Mouse (Mus musculus) adrenal gland, postnatal 4 days (tissue): ENCODE measurements around the gene Tmem135. TPM values are rescaled to one million over a fixed set of nuclear protein-coding genes. Genes with fewer than 3 reads are reported as not detected.

Experiments
- DNase-seq, 2 experiments: peaks; one replicate each; pipeline ENCODE4 v3.0.0; 2021 to 2022; ENCODE audit warnings: low spot score in 2 of 2, mixed read lengths in 2 of 2
- total RNA-seq, 2 experiments: library from RNA; stranded (reverse); gene quantifications; 2 replicates each; pipeline ENCODE4 v1.2.3; 2021

The Tmem135 gene
- total RNA-seq, 2 experiments from 2014 or later, result 82.0 to 87.5 TPM

- DNase-seq, result no peak
Measured at GRCm38 (mm10) chr7:89418917-89419679, 15.1 kb upstream of the Tmem135 start.

- DNase-seq, result no peak
Measured at GRCm38 (mm10) chr7:89418127-89418653, 14.2 kb upstream of the Tmem135 start.

DNA sequence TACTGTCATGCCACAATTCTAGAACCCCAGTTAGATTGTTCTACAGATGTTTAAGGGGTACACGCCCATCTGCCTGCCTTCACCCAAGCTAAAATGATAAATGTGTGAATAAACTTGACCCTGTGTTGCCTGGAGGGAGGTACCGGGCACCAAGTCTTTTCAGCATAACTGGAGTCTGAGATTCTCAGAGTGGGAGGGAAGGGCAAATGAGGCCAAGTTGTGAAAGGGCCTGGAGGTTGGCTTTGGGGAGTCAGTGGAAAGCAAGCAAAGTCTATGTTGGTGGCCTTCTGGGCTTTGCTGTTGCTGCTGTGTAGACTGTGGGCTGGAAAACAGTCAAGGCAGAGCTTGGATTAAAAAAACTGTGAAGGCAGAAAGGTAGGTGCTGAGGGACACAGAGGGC, 13.7 kb upstream of the Tmem135 start:
- no peak for DNase-seq

- no peak for DNase-seq
Measured at GRCm38 (mm10) chr7:89416027-89416426, 12.0 kb upstream of the Tmem135 start.

GRCm38 (mm10) chr7:89412094-89412493, 8.1 kb upstream of the Tmem135 start:
- DNase-seq, result no peak

- DNase-seq, result no peak
Measured at GRCm38 (mm10) chr7:89411346-89411745, 7.3 kb upstream of the Tmem135 start.

- no peak for DNase-seq
Measured at GRCm38 (mm10) chr7:89410294-89410693, 6.3 kb upstream of the Tmem135 start.

- no peak for DNase-seq
Measured at GRCm38 (mm10) chr7:89407006-89407940, 3.3 kb upstream of the Tmem135 start.

GRCm38 (mm10) chr7:89406011-89406410, 2.0 kb upstream of the Tmem135 start:
- no peak for DNase-seq

DNA sequence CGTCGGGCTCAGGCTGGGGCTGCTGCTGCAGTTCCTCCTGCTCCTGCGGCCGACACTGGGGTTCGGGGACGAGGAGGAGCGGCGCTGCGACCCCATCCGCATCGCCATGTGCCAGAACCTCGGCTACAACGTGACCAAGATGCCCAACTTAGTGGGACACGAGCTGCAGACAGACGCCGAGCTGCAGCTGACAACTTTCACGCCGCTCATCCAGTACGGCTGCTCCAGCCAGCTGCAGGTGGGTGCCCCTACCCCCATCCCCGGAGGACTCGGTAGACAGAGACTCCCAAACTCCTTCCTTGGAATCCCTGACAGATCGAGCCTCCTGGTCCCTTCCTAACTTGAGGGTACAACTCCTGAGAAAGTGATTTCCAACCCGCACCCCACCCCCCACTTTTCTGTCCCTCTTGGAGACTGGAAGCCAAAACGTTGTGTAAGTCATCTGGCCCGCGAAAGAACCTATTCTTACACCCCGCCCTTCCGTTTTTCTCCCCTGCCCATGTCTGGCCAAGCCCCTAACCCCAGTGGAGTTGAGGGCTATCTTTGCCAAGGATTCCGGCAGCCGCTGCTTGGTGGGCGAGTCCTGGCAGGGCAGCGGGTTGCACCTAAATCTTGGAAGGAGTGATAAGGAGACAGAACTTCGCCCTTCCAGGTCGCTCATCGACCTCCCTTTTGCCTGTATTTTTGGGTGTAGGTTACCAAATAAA, 865 bp upstream of the Tmem135 start:
- no peak for DNase-seq

- DNase-seq, result peak; percentile 38 to 53
Measured at GRCm38 (mm10) chr7:89403053-89403972, 709 bp downstream of the Tmem135 start.

- no peak for DNase-seq
Measured at GRCm38 (mm10) chr7:89401936-89402335, 2.1 kb downstream of the Tmem135 start.

- no peak for DNase-seq
Measured at GRCm38 (mm10) chr7:89401136-89401858, 2.7 kb downstream of the Tmem135 start.

GRCm38 (mm10) chr7:89400721-89401120, 3.3 kb downstream of the Tmem135 start:
- DNase-seq, result no peak

- DNase-seq, result no peak
Measured at GRCm38 (mm10) chr7:89397837-89398534, 6.0 kb downstream of the Tmem135 start.

DNA sequence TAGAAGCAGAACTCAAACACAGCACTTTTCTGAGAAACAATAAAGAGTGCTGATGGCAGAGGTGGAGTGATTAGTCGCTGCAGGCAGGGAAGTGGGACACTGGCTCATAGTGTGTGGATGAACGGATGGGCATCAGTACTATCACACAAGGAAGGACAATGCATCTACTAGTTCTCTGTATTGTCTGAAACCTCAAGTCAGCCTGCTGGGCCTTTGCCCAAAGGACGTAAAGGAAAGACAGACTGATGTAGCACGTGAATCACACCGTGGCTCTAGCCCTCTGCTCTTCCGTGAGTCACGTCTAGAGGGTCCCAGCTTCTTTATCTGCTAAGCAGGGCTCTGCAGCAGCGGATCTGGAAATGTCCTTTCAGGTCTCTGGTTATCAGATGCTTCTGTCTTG, 7.6 kb downstream of the Tmem135 start:
- DNase-seq, result no peak

DNA sequence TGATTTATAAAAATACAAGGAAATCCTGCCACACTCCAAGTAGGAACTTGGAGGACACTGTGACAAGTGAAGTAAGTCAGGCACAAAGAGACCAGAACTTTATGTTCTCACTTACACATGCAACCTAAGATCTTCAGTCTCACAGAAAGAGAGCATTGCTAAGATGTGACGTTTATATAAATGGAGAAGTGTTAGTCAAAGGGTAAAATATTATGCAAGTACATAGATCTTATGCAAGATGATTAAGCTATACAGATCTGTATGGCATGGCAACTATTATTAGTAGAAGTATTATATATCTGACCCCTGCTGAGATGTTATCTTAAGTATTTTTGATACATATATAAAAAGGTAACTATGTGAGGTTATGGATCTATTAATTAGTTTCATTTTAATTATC, 8.6 kb downstream of the Tmem135 start:
- no peak for DNase-seq

GRCm38 (mm10) chr7:89392825-89393224, 11.2 kb downstream of the Tmem135 start:
- no peak for DNase-seq

- DNase-seq, result no peak
Measured at GRCm38 (mm10) chr7:89392388-89392787, 11.6 kb downstream of the Tmem135 start.
